Mouse (Mus musculus) heart, embryonic 13.5 days (tissue): ENCODE measurements at regions not wholly inside any gene's neighbourhood (a gene's known extent, or its start where the extent isn't known, plus 50 kb on each side); places are given as distances from the start of the nearest gene placed in this dataset.

Experiments used
- ATAC-seq: fragments of 200-750 bp; cut with Nextera tagmentation; 2 replicates; pipeline ENCODE4 v1.8.0; 2017; ENCODE audit warnings: moderate TSS enrichment; ENCODE audit not compliant: insufficient number of reproducible peaks, low FRiP score, low TSS enrichment; ENCODE audit errors: extremely low read depth
- H3K27ac ChIP-seq: fragments of 300-500 bp; sonication (generic); replicated peaks from 2 replicates; pipeline ENCODE4 v1.5.1; 2015; ENCODE audit warnings: moderate library complexity, mild to moderate bottlenecking, inconsistent platforms
- H3K27me3 ChIP-seq: fragments of 300-500 bp; sonication (generic); replicated peaks from 2 replicates; pipeline ENCODE4 v1.6.1; 2015; ENCODE audit warnings: mild to moderate bottlenecking, inconsistent platforms
- H3K36me3 ChIP-seq: fragments of 300-500 bp; sonication (generic); 2 replicates; pipeline ENCODE4 v1.6.1; 2015; ENCODE audit warnings: mild to moderate bottlenecking, inconsistent platforms
- H3K4me1 ChIP-seq: fragments of 300-500 bp; sonication (generic); 2 replicates; pipeline ENCODE4 v1.6.1; 2015; ENCODE audit warnings: inconsistent platforms
- H3K4me2 ChIP-seq: fragments of 300-500 bp; sonication (generic); 2 replicates; pipeline ENCODE4 v1.6.1; 2015; ENCODE audit warnings: inconsistent platforms, mild to moderate bottlenecking, moderate library complexity
- H3K4me3 ChIP-seq: fragments of 300-500 bp; sonication (generic); 2 replicates; pipeline ENCODE4 v1.5.1; 2015; ENCODE audit warnings: moderate library complexity, mild to moderate bottlenecking, inconsistent platforms
- H3K9ac ChIP-seq: fragments of 300-500 bp; sonication (generic); 2 replicates; pipeline ENCODE4 v1.6.1; 2015; ENCODE audit warnings: inconsistent platforms, mild to moderate bottlenecking, moderate library complexity
- H3K9me3 ChIP-seq: fragments of 300-500 bp; sonication (generic); 2 replicates; pipeline ENCODE4 v1.6.1; 2016; ENCODE audit warnings: inconsistent platforms
- WGBS: fragments of 180-500 bp; shearing (Covaris S2); methylation state at CpG from one replicate; pipeline ENCODE4 v1.1.7; 2015; ENCODE audit warnings: mixed read lengths; 5-methylcytosine and 5-hydroxymethylcytosine counted together

DNA sequence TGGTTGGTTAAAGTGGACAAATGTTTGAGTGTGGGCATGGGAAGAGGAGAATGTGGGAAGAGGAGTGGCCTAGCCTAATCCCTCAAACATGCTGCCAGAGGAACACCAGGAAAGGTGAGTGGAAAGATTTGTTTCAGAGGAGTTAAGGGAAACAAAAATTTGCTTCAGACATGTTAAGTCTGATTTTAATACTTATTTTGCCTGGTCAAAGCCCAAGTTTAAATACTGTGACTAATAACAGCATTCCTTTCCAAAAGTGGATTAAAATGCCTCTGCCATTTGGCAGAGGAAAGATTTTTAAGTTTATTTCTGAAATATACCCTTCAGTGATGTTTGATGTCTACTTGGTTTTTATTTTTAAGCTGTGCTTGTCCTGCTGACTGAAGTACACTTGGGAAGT lies 174.6 kb upstream of the Btg1 start:
- ATAC-seq = no peak
- H3K4me3 ChIP-seq = no peak overlapping the region

DNA sequence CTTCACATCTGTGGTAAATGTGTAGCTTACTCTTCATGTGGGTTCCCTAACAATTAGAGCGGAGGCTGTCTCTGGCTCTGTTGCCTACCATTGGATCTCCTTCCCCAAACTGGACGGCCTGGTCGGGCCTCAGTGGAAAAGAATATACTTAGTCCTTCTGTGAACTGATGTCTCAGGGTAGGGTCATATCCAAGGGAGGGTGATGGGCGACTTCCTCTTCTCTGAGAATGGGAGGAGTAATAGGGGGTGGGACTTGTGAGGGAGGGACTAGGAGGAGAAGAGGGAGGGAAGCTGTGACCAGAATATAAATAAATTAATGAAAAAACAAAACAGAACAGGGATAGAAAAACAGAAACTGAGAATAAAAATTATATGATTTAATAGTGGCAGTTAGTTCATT lies 166.5 kb upstream of the Btg1 start:
- no peaks in the 10 kb centered on the region for H3K27me3 ChIP-seq
- H3K9ac ChIP-seq = no peak overlapping the region
- ATAC-seq = no peak
- no peak overlapping the region for H3K4me3 ChIP-seq
- no peaks in the 10 kb centered on the region for H3K36me3 ChIP-seq
- WGBS = 90% methylated on average over 4 of the region's 4 CpGs
- H3K27ac ChIP-seq = no peak overlapping the region
- no peak overlapping the region for H3K4me2 ChIP-seq
- H3K4me1 ChIP-seq = no peaks in the 10 kb centered on the region
- H3K9me3 ChIP-seq = peaks cover 12% of the 10 kb centered on the region; the same call in 1 of the 2 replicates

More for the DNA sequence above, 174.6 kb upstream of the Btg1 start:
- Histone ChIP-seq H3K4me1 (no peaks in the 10 kb centered on the region), H3K9me3 (no peaks in the 10 kb centered on the region; the same call in 1 of the 2 replicates), H3K9ac (no peak overlapping the region), H3K36me3 (no peaks in the 10 kb centered on the region), H3K27me3 (no peaks in the 10 kb centered on the region), H3K4me2 (no peak overlapping the region), H3K27ac (no peak overlapping the region)

DNA sequence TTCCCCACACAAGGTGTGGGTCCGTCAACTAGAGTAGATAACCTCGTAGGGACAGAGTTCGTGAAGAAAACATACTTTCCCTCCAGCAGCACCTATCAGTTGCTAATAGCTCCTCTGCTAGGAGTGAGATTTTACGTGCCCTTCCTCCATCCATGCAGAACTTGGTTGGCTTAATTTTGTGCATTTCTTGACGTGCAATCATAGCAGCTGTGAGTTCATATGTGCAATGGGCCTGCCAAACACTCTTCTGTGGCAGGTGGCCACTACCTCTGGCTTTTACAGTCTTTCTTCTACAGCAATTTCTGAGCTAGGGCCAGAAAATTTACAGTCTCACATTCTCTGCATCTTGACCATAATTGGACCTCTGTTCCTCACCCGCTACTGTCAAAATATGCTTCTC lies 161.9 kb upstream of the Btg1 start:
- Histone ChIP-seq H3K27ac (no peak overlapping the region), H3K9ac (no peak overlapping the region), H3K36me3 (no peaks in the 10 kb centered on the region), H3K4me2 (no peak overlapping the region), H3K9me3 (peaks cover 11% of the 10 kb centered on the region; the same call in 1 of the 2 replicates), H3K4me3 (no peak overlapping the region), H3K4me1 (no peaks in the 10 kb centered on the region), H3K27me3 (no peaks in the 10 kb centered on the region)
- WGBS = 80% methylated on average over 6 of the region's 6 CpGs
- no peak for ATAC-seq

DNA sequence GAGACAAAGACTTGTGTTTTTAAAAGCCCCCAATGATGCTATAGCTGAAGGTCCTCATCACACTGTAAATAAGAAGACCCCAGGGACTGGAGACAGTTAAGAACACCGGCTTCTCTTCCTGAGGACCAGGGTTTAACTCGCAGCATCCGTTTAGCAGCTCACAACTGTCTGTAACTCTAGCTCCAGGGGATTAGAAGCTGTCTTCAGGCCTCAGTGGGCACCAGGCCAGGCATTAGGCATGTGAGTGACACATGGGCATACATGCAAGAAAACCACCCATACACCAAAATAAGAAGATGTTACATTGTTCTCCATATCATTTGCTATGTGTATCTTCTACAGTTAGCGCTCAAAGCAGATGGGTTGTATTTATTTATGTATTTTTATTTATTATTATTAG lies 158.3 kb upstream of the Btg1 start:
- Histone ChIP-seq H3K9me3 (no peaks in the 10 kb centered on the region), H3K27me3 (no peaks in the 10 kb centered on the region), H3K36me3 (no peaks in the 10 kb centered on the region), H3K9ac (no peak overlapping the region), H3K4me2 (no peak overlapping the region), H3K4me3 (no peak overlapping the region), H3K4me1 (no peaks in the 10 kb centered on the region), H3K27ac (no peak overlapping the region)
- 75% methylated on average over 4 of the region's 4 CpGs for WGBS
- ATAC-seq = no peak

DNA sequence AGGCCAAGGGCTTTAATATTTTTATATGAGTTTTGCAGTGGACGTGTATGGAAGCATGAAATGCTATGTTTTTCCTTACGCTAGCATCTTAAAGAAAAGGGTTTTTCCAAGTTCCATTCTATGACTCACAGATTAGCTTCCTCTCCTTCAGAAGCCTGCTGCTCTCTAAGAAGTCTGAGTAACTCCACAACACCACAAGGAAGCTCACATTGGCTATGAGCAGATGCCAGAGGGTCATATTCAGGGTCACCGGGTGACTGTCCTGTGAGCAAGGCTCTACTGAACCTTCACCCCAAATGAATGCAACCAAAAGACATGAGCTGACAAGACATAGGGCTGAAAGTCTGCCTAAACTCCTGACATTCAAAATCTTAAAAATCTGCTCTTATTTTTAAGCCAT lies 157.6 kb upstream of the Btg1 start:
- no peak overlapping the region for H3K4me2 ChIP-seq
- no peaks in the 10 kb centered on the region for H3K36me3 ChIP-seq
- H3K9me3 ChIP-seq = no peaks in the 10 kb centered on the region
- no peak for ATAC-seq
- no peak overlapping the region for H3K27ac ChIP-seq
- WGBS = 75% methylated on average over 3 of the region's 3 CpGs
- no peaks in the 10 kb centered on the region for H3K27me3 ChIP-seq
- H3K4me3 ChIP-seq = no peak overlapping the region
- H3K9ac ChIP-seq = no peak overlapping the region
- no peaks in the 10 kb centered on the region for H3K4me1 ChIP-seq

DNA sequence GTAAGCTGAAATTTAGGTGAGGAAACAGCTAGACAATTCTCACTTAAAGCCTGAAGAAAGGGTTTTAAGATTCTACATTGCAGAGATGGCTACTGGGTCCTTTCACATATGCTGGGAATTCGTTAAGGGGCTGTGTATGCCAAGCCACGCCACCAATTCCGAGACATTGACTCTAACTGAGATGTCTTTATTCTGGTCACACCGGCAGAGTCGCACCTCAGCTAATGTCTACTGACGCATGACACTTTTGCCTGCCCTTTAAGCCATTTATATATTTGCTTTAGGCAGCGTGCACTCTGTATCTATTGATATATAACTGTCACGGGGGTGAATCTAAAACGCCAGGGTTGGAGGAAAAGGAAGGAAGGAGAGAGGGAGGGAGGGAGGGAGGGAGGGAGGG lies 156.7 kb upstream of the Btg1 start:
- no peaks in the 10 kb centered on the region for H3K36me3 ChIP-seq
- no peak overlapping the region for H3K4me2 ChIP-seq
- no peak overlapping the region for H3K9ac ChIP-seq
- ATAC-seq = no peak
- no peak overlapping the region for H3K4me3 ChIP-seq
- no peaks in the 10 kb centered on the region for H3K9me3 ChIP-seq
- no peaks in the 10 kb centered on the region for H3K27me3 ChIP-seq
- H3K4me1 ChIP-seq = no peaks in the 10 kb centered on the region
- 70% methylated on average over 9 of the region's 9 CpGs for WGBS
- H3K27ac ChIP-seq = no peak overlapping the region

DNA sequence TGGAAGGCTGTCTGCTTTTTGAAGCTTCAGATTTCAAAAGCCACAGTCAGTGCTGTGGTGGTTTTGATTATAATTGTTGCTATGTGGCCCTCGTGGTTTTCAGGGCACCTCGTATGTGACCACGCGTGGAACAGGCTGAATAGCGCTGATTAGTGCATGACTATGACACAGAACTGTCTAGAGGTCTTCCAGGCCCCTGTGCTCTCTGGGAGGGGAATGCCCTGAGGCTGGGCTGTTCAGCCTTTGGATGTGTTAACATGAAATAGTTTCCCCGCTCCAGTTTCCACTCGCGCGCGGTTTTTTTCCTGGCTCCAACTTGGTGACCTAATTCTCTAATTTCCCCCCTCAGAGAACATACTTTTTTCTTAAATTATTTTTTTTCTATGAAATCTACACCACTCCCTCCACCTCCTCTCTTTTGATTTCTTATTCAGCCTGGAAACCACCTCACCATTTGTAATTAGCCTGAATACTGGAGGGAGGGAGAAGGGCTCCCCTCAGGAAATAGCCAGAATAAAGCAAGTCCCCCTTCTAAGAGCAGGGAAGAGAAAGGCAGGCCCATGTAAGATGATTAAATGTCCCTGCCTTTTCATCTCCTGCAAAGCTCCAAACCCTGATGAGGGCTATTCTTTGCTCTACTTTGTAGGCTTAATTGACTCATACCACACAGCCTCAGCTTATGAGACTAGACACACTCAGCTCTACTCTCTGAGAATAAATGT lies 156.0 kb upstream of the Btg1 start:
- no peaks in the 10 kb centered on the region for H3K9me3 ChIP-seq
- 80% methylated on average over 10 of the region's 10 CpGs for WGBS
- H3K4me2 ChIP-seq = no peak overlapping the region
- no peaks in the 10 kb centered on the region for H3K36me3 ChIP-seq
- H3K9ac ChIP-seq = no peak overlapping the region
- no peaks in the 10 kb centered on the region for H3K4me1 ChIP-seq
- H3K27me3 ChIP-seq = no peaks in the 10 kb centered on the region
- no peak for ATAC-seq
- no peak overlapping the region for H3K27ac ChIP-seq
- no peak overlapping the region for H3K4me3 ChIP-seq

DNA sequence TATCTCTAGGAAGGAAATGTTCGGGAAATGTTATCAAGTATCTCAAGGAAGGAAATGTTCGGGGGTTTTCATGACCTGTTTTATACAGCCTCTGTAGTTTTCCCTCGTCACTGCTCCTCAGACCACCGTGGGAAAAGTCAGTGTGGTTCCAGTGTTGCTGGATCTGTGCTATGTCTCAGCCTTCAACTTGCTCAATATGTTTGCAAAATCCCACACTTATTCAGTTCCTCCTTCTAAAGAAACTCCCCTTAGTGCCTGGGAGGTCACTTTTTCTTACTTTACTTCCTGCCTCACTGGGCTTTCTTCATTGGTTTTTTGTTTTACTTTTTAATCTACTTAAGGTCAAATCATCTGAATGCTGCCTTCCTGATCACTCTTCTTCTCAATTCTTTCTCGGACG lies 150.8 kb upstream of the Btg1 start:
- Histone ChIP-seq H3K4me2 (no peak overlapping the region), H3K9ac (no peak overlapping the region), H3K4me3 (no peak overlapping the region), H3K27me3 (no peaks in the 10 kb centered on the region), H3K27ac (no peak overlapping the region), H3K4me1 (no peaks in the 10 kb centered on the region), H3K36me3 (no peaks in the 10 kb centered on the region), H3K9me3 (no peaks in the 10 kb centered on the region)
- no peak for ATAC-seq
- 61% methylated on average over 6 of the region's 6 CpGs for WGBS

DNA sequence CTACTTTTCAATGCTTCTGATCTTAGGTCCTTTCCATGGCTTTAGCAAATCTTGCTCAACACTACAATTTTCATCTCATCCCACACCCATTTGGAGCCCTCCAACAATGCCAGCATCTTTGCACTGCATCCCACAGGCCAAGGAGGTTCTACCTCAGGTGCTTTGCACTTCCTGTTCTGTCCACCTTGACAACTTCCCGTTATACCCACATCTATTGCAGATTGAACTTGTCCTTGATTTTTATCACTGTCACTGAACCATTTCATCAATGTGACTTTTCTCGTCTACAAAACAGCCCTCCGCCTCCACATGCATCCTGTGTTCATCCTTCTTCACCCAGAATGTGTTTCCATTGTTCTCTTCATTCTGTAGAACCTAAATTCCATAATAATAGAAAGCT lies 150.0 kb upstream of the Btg1 start:
- no peak overlapping the region for H3K4me3 ChIP-seq
- no peaks in the 10 kb centered on the region for H3K27me3 ChIP-seq
- no peaks in the 10 kb centered on the region for H3K36me3 ChIP-seq
- no peak overlapping the region for H3K9ac ChIP-seq
- H3K4me2 ChIP-seq = no peak overlapping the region
- no peaks in the 10 kb centered on the region for H3K4me1 ChIP-seq
- no peak overlapping the region for H3K27ac ChIP-seq
- no peak for ATAC-seq
- 82% methylated on average over 3 of the region's 3 CpGs for WGBS
- H3K9me3 ChIP-seq = no peaks in the 10 kb centered on the region

DNA sequence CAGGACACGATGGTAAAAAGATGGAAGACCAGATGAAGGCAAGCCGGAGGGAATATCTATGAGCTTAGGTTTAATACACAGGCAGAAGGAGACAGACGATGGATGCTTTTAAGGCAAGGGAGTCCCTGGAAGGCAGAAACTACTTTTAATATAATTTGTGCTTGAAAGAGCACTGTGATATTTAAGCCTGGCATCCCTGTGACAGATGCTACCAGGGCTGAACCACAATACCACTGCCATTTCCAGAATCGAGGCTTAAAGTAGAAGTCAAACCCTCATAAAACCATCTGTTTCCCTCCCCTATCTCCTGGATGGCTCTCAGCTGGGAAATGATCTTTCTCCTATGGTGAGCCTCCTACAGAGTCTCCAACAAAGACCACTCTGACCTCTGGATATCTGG lies 149.1 kb upstream of the Btg1 start:
- Histone ChIP-seq H3K36me3 (no peaks in the 10 kb centered on the region), H3K4me3 (no peak overlapping the region), H3K4me1 (no peaks in the 10 kb centered on the region), H3K9ac (no peak overlapping the region), H3K9me3 (no peaks in the 10 kb centered on the region), H3K27me3 (no peaks in the 10 kb centered on the region), H3K4me2 (no peak overlapping the region), H3K27ac (no peak overlapping the region)
- no peak for ATAC-seq
- WGBS = 75% methylated on average over 4 of the region's 4 CpGs

DNA sequence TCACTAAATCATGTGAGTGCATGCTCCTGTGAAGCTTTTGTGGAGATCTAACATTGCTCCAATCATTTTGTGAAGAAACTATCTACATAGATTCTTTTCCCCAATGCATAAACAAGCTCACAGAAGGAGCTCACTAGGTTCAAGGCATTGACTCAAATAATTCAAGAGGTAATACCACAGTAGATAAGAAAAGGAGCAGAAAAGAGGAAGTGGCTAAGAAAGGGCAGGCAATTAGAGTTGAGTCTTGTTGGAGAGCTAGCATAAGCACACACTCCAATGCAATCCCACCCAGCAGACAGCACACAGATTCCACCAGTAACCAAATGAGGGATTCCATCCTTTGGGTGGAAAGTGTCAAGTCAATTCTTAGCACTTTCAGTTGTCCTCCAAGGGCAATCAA lies 145.3 kb upstream of the Btg1 start:
- Histone ChIP-seq H3K27me3 (no peaks in the 10 kb centered on the region), H3K9me3 (no peaks in the 10 kb centered on the region), H3K4me2 (no peak overlapping the region), H3K27ac (no peak overlapping the region), H3K4me1 (no peaks in the 10 kb centered on the region), H3K4me3 (no peak overlapping the region), H3K36me3 (no peaks in the 10 kb centered on the region), H3K9ac (no peak overlapping the region)
- ATAC-seq = no peak

DNA sequence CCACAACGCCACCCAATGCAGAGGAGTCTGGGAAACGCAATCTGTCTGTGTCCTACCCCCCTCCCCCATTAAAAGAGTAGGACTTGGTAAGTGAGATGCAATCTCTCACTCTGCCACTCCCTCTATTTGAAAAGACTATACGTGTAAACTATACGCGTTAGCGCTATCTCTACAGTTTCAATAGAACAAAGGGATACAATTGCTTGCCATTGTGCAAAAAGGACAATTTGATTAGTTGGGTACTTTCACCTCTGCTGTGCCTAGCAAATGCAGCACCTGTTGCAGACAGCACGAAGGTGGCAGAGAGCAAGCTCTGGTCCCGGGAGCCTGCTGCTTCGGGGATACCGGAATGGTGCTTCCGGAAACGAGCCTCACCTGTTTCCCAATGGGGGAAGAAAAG lies 137.5 kb upstream of the Btg1 start:
- Histone ChIP-seq H3K4me3 (no peak overlapping the region), H3K36me3 (no peaks in the 10 kb centered on the region), H3K4me1 (no peaks in the 10 kb centered on the region), H3K4me2 (no peak overlapping the region), H3K9me3 (no peaks in the 10 kb centered on the region), H3K27ac (no peak overlapping the region), H3K9ac (no peak overlapping the region), H3K27me3 (no peaks in the 10 kb centered on the region)
- no peak for ATAC-seq
- WGBS = 71% methylated on average over 12 of the region's 12 CpGs
